Mouse (Mus musculus): ENCODE measurements around the gene Fdxr.

- TF ChIP-seq CTCF (IDR thresholded peaks at IDR 0.05; ENCODE audit: low read depth): no peak
- TF ChIP-seq EP300 (IDR thresholded peaks at IDR 0.05; ENCODE audit: low read depth): no peak
Measured at GRCm38 (mm10) chr11:115225301-115225700, 51.5 kb downstream of the Fdxr start.
